Mouse (Mus musculus) kidney, postnatal 10 days (tissue): ENCODE data around the gene Cfap97.

ENCODE experiments used
- DNase-seq: peaks from one replicate; pipeline ENCODE4 v3.0.0; 2021; ENCODE audit warnings: mixed read lengths

The Cfap97 gene

GRCm38 (mm10) chr8:46232798-46233197 lies 81.2 kb downstream of the Cfap97 start:
- DNase-seq, result no peak

- DNase-seq, result no peak
These were observed 83.2 kb downstream of the Cfap97 start for GRCm38 (mm10) chr8:46234736-46235135.

- no peak for DNase-seq
These were observed 85.1 kb downstream of the Cfap97 start for GRCm38 (mm10) chr8:46236441-46237223.

GRCm38 (mm10) chr8:46241568-46242374 lies 90.2 kb downstream of the Cfap97 start:
- peak; percentile 90 for DNase-seq

GRCm38 (mm10) chr8:46242946-46243345 lies 91.4 kb downstream of the Cfap97 start:
- no peak for DNase-seq
